Mouse (Mus musculus) CD4-positive, CD25-positive, alpha-beta regulatory T cell, adult 4 months (primary cell): ENCODE results near the gene Gpr26. TPM values are rescaled to one million over a fixed set of nuclear protein-coding genes. Genes with fewer than 3 reads are reported as not detected.

Experiments
- ATAC-seq: one replicate; pipeline ENCODE4 v1.8.0; 2017
- polyA plus RNA-seq, 2 experiments: library from polyadenylated mRNA; unstranded; fragments of 100-300 nt; shearing (Covaris generic); gene quantifications; one replicate each; pipeline ENCODE4 v1.2.1; 2017

Gpr26 gene
- polyA plus RNA-seq, 2 experiments from 2014 or later, result not detected

GRCm38 (mm10) chr7:132026671-132027070, 60.4 kb downstream of the Gpr26 start:
- ATAC-seq, result no peak

- ATAC-seq, result no peak
Observed at GRCm38 (mm10) chr7:132031940-132032531, 65.8 kb downstream of the Gpr26 start.

Other genes starting within 250 kb of the Gpr26 start
- gene Cpxm2, start 188.3 kb downstream of the Gpr26 start, polyA plus RNA-seq, result not detected